Mouse (Mus musculus) cortical plate, adult 2 months (tissue): ENCODE measurements at regions not wholly inside any gene's neighbourhood (a gene's known extent, or its start where the extent isn't known, plus 50 kb on each side); places are given as distances from the start of the nearest gene placed in this dataset.

Experiments used
- CTCF ChIP-seq: fragments of 200-500 bp; IDR thresholded peaks from 2 replicates; pipeline ENCODE4 v1.5.1; 2011; ENCODE audit warnings: mild to moderate bottlenecking, control low read depth, low read length; ENCODE audit not compliant: insufficient read depth; ENCODE audit errors: extremely low read depth
- POLR2A ChIP-seq: fragments of 200-500 bp; IDR thresholded peaks from 2 replicates; pipeline ENCODE4 v1.6.1; 2011; ENCODE audit warnings: mild to moderate bottlenecking, low read length, control low read depth; ENCODE audit not compliant: insufficient read depth; ENCODE audit errors: extremely low read depth

GRCm38 (mm10) chr1:73787666-73788065, 336.6 kb downstream of the Tns1 start:
- TF ChIP-seq CTCF, result no peak
- no peak for TF ChIP-seq POLR2A
